Mouse (Mus musculus): ENCODE measurements at regions not wholly inside any gene's neighbourhood (a gene's known extent, or its start where the extent isn't known, plus 50 kb on each side); places are given as distances from the start of the nearest gene placed in this dataset.

GRCm38 (mm10) chr13:106513669-106514068 is 423.1 kb downstream of the Ipo11 start:
- 70% methylated on average over 4 of the region's 4 CpGs for WGBS
- no peak overlapping the region for H3K4me3 ChIP-seq (replicated peaks; ENCODE audit: low read depth, low read length)
- H3K4me1 ChIP-seq (replicated peaks; ENCODE audit: insufficient read depth, low read length): no peaks in the 10 kb centered on the region
- H3K27me3 ChIP-seq (ENCODE audit: insufficient read depth, low read length): no peaks in the 10 kb centered on the region
- no peak overlapping the region for H3K4me2 ChIP-seq (ENCODE audit: low read length)
- no peaks in the 10 kb centered on the region for H3K36me3 ChIP-seq (ENCODE audit: insufficient read depth, low read length)
- DNase-seq (ENCODE audit: low spot score) (no peak), ATAC-seq (replicated peaks; ENCODE audit: low FRiP score, low read depth) (no peak)
- H3K9ac ChIP-seq (ENCODE audit: low read depth, low read length): no peak overlapping the region
- no peak for TF ChIP-seq CTCF (IDR thresholded peaks at IDR 0.05; ENCODE audit: low read depth)
- no peaks in the 10 kb centered on the region for H3K9me3 ChIP-seq (replicated peaks; ENCODE audit: low read length)
- no peak overlapping the region for H3K27ac ChIP-seq

GRCm38 (mm10) chr13:106510435-106510834 is 426.3 kb downstream of the Ipo11 start:
- H3K4me2 ChIP-seq (ENCODE audit: low read length): no peak overlapping the region
- H3K4me1 ChIP-seq (replicated peaks; ENCODE audit: insufficient read depth, low read length): no peaks in the 10 kb centered on the region
- H3K4me3 ChIP-seq (replicated peaks; ENCODE audit: low read depth, low read length): no peak overlapping the region
- no peaks in the 10 kb centered on the region for H3K36me3 ChIP-seq (ENCODE audit: insufficient read depth, low read length)
- H3K9me3 ChIP-seq (replicated peaks; ENCODE audit: low read length): no peaks in the 10 kb centered on the region
- H3K27me3 ChIP-seq (ENCODE audit: insufficient read depth, low read length): no peaks in the 10 kb centered on the region
- no peak overlapping the region for H3K9ac ChIP-seq (ENCODE audit: low read depth, low read length)
- H3K27ac ChIP-seq: no peak overlapping the region
- no peak for TF ChIP-seq CTCF (IDR thresholded peaks at IDR 0.05; ENCODE audit: low read depth)
- DNase-seq (ENCODE audit: low spot score) (no peak), ATAC-seq (replicated peaks; ENCODE audit: low FRiP score, low read depth) (no peak)
- WGBS: 70% methylated on average over 6 of the region's 6 CpGs

GRCm38 (mm10) chr13:106501273-106501672 is 435.5 kb downstream of the Ipo11 start:
- Histone ChIP-seq H3K27me3 (ENCODE audit: insufficient read depth, low read length) (no peaks in the 10 kb centered on the region), H3K27ac (no peak overlapping the region), H3K36me3 (ENCODE audit: insufficient read depth, low read length) (no peaks in the 10 kb centered on the region), H3K4me2 (ENCODE audit: low read length) (no peak overlapping the region), H3K9ac (ENCODE audit: low read depth, low read length) (no peak overlapping the region), H3K4me3 (replicated peaks; ENCODE audit: low read depth, low read length) (no peak overlapping the region), H3K9me3 (replicated peaks; ENCODE audit: low read length) (no peaks in the 10 kb centered on the region), H3K4me1 (replicated peaks; ENCODE audit: insufficient read depth, low read length) (no peaks in the 10 kb centered on the region)
- ATAC-seq (replicated peaks; ENCODE audit: low FRiP score, low read depth) (no peak), DNase-seq (ENCODE audit: low spot score) (peak; percentile 46)
- TF ChIP-seq CTCF (IDR thresholded peaks at IDR 0.05; ENCODE audit: low read depth): no peak
- WGBS: 41% methylated on average over 6 of the region's 6 CpGs

- no peak for DNase-seq (ENCODE audit: low spot score)
- H3K9ac ChIP-seq (ENCODE audit: low read depth, low read length): no peak overlapping the region
- 60% methylated on average over 4 of the region's 4 CpGs for WGBS
- no peak for ATAC-seq (replicated peaks; ENCODE audit: low FRiP score, low read depth)
- no peak overlapping the region for H3K4me2 ChIP-seq (ENCODE audit: low read length)
- H3K9me3 ChIP-seq (replicated peaks; ENCODE audit: low read length): no peaks in the 10 kb centered on the region
- H3K36me3 ChIP-seq (ENCODE audit: insufficient read depth, low read length): no peaks in the 10 kb centered on the region
- H3K27ac ChIP-seq: no peak overlapping the region
- H3K4me3 ChIP-seq (replicated peaks; ENCODE audit: low read depth, low read length): no peak overlapping the region
- no peaks in the 10 kb centered on the region for H3K4me1 ChIP-seq (replicated peaks; ENCODE audit: insufficient read depth, low read length)
- TF ChIP-seq CTCF (IDR thresholded peaks at IDR 0.05; ENCODE audit: low read depth): no peak
- H3K27me3 ChIP-seq (ENCODE audit: insufficient read depth, low read length): no peaks in the 10 kb centered on the region
These were observed 465.5 kb downstream of the Ipo11 start for GRCm38 (mm10) chr13:106471264-106471663.

- no peak overlapping the region for H3K9ac ChIP-seq (ENCODE audit: low read depth, low read length)
- no peaks in the 10 kb centered on the region for H3K27me3 ChIP-seq (ENCODE audit: insufficient read depth, low read length)
- ATAC-seq (replicated peaks; ENCODE audit: low FRiP score, low read depth) (no peak), DNase-seq (ENCODE audit: low spot score) (no peak)
- H3K4me3 ChIP-seq (replicated peaks; ENCODE audit: low read depth, low read length): no peak overlapping the region
- peak; percentile 8; the same call in 1 of the 2 replicates for TF ChIP-seq CTCF (IDR thresholded peaks at IDR 0.05; ENCODE audit: low read depth)
- H3K36me3 ChIP-seq (ENCODE audit: insufficient read depth, low read length): no peaks in the 10 kb centered on the region
- WGBS: 83% methylated on average over 6 of the region's 6 CpGs
- no peak overlapping the region for H3K27ac ChIP-seq
- no peaks in the 10 kb centered on the region for H3K9me3 ChIP-seq (replicated peaks; ENCODE audit: low read length)
- H3K4me2 ChIP-seq (ENCODE audit: low read length): no peak overlapping the region
- no peaks in the 10 kb centered on the region for H3K4me1 ChIP-seq (replicated peaks; ENCODE audit: insufficient read depth, low read length)
These were observed 482.3 kb downstream of the Ipo11 start for GRCm38 (mm10) chr13:106454366-106454927.

GRCm38 (mm10) chr13:106432165-106432564 is 504.6 kb downstream of the Ipo11 start:
- TF ChIP-seq CTCF (IDR thresholded peaks at IDR 0.05; ENCODE audit: low read depth): no peak

GRCm38 (mm10) chr13:106406608-106407038 is 530.1 kb downstream of the Ipo11 start:
- H3K9me3 ChIP-seq (replicated peaks; ENCODE audit: low read length): no peaks in the 10 kb centered on the region
- DNase-seq (ENCODE audit: low spot score): no peak
- H3K27me3 ChIP-seq (ENCODE audit: insufficient read depth, low read length): no peaks in the 10 kb centered on the region
- no peak overlapping the region for H3K27ac ChIP-seq
- ATAC-seq (replicated peaks; ENCODE audit: low FRiP score, low read depth): no peak
- no peaks in the 10 kb centered on the region for H3K36me3 ChIP-seq (ENCODE audit: insufficient read depth, low read length)
- no peak overlapping the region for H3K9ac ChIP-seq (ENCODE audit: low read depth, low read length)
- no peak overlapping the region for H3K4me3 ChIP-seq (replicated peaks; ENCODE audit: low read depth, low read length)
- 49% methylated on average over 1 of the region's 1 CpGs for WGBS
- no peak overlapping the region for H3K4me2 ChIP-seq (ENCODE audit: low read length)
- no peaks in the 10 kb centered on the region for H3K4me1 ChIP-seq (replicated peaks; ENCODE audit: insufficient read depth, low read length)
- no peak for TF ChIP-seq CTCF (IDR thresholded peaks at IDR 0.05; ENCODE audit: low read depth)

More at GRCm38 (mm10) chr13:106432165-106432564, 504.6 kb downstream of the Ipo11 start:
- Histone ChIP-seq H3K9ac (ENCODE audit: low read depth, low read length) (no peak overlapping the region), H3K4me1 (replicated peaks; ENCODE audit: insufficient read depth, low read length) (no peaks in the 10 kb centered on the region), H3K27ac (no peak overlapping the region), H3K4me3 (replicated peaks; ENCODE audit: low read depth, low read length) (no peak overlapping the region), H3K36me3 (ENCODE audit: insufficient read depth, low read length) (no peaks in the 10 kb centered on the region), H3K27me3 (ENCODE audit: insufficient read depth, low read length) (no peaks in the 10 kb centered on the region), H3K4me2 (ENCODE audit: low read length) (no peak overlapping the region), H3K9me3 (replicated peaks; ENCODE audit: low read length) (no peaks in the 10 kb centered on the region)
- WGBS: 51% methylated on average over 3 of the region's 3 CpGs
- DNase-seq (ENCODE audit: low spot score): no peak
- no peak for ATAC-seq (replicated peaks; ENCODE audit: low FRiP score, low read depth)
